Mouse (Mus musculus) megakaryocyte, adult 5-6 weeks (primary cell): ENCODE data around the gene Smdt1. TPM values are rescaled to one million over a fixed set of nuclear protein-coding genes. Genes with fewer than 3 reads are reported as not detected.
"Not testable (repeated sequence)": the region's sequence is repeated elsewhere in the genome, so short reads cannot be mapped to it uniquely, and the experiment has no call there.

Experiments
- ATAC-seq: 2 replicates; pipeline ENCODE4 v1.8.0; 2016; ENCODE audit warnings: mild to moderate bottlenecking, inconsistent platforms; ENCODE audit not compliant: poor library complexity, severe bottlenecking
- total RNA-seq, 2 experiments: library from RNA; stranded (forward) in 1 of 2; stranded (reverse) in 1 of 2; fragments of 153-499, 151-499 nt in 1 of 2; fragments of 221-1000, 200-1000 nt in 1 of 2; gene quantifications; 2 replicates each; pipeline versions ENCODE4 v1.2.3 to v1.2.4; 2015 to 2017

The Smdt1 gene
- total RNA-seq, 2 experiments from 2014 or later = 170 to 229 TPM

- no peak for ATAC-seq
These were observed 3.8 kb downstream of the Smdt1 start for GRCm38 (mm10) chr15:82342543-82342935.

- ATAC-seq = no peak
These were observed 4.9 kb downstream of the Smdt1 start for GRCm38 (mm10) chr15:82343368-82344287.

DNA sequence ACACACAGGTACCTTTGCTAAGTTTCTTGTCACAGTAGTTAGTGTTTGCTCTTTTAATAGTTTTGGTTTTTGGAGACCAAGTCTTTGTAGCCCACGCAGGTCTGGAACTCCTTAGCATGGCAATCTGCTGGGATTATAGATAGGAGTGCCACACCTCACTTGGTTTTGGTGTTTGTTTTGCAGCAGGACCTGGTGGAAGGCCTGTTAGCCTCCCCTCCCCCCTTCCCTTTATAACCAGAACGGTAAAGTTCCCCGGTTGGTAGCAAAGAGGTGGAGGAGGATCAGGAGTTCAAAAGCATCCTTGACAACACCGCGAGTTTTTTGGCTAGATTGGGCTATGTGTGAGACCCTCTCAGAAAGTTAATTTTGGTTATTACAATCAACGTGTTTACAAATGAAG, 6.2 kb downstream of the Smdt1 start:
- ATAC-seq = no peak

- ATAC-seq = peak; percentile 78
These were observed 7.2 kb downstream of the Smdt1 start for GRCm38 (mm10) chr15:82345820-82346470.

GRCm38 (mm10) chr15:82346580-82347302, 8.0 kb downstream of the Smdt1 start:
- no peak for ATAC-seq

- ATAC-seq = no peak
These were observed 8.5 kb downstream of the Smdt1 start for GRCm38 (mm10) chr15:82347303-82347676.

DNA sequence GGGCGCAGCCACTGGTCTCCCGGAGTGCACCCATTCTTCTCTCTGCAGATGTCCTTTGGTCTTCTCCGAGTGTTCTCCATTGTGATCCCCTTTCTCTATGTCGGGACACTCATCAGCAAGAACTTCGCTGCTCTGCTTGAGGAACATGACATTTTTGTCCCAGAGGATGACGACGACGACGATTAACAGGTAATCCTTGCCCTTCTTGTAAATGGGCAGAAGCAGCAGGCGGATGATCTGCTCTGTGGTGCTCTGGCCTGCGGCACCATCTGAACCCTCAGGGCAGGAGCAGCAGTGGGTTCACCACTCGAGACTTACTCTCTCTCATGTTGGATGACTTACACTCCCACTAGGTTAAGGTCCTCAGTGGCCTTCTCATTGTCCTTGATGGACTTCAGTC, 9.1 kb downstream of the Smdt1 start:
- no peak for ATAC-seq

DNA sequence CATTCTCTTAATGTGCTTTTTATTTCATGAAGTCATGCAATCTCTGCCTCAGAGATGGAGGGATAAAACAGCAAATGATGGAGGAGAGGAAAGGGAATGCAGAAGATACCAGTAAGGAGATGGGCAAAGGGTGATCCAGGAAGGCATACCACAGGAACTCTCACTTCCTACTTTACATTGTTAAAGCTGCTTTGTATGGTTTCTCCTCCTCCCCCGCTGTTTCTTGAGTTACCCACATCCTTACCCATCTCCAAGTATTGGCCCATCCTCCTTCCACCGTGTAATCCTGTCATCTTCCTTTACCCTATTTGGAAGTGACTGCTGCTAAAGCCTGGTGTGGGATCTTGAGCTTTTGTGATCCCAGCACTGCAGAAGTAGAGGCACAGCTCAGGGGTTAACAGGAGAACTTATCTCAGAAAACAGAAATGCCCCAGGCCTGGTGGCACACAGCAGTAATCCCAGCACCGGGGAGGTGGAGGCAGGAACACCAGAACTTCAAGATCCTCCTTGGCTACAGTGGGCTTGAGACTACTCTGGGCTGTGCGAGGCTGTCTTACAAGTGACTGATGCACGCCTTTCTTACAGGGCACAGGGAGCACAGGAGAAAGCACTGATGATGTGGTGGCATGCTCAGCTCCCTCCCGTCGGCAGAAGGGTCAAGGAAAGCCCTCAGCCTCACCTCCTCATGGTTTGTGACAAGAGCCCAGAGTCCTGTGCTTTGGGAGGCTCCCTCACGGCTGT, 9.7 kb downstream of the Smdt1 start:
- peak; percentile 11; the same call in 1 of the 2 replicates for ATAC-seq

- no peak for ATAC-seq
These were observed 10.2 kb downstream of the Smdt1 start for GRCm38 (mm10) chr15:82348999-82349341.

DNA sequence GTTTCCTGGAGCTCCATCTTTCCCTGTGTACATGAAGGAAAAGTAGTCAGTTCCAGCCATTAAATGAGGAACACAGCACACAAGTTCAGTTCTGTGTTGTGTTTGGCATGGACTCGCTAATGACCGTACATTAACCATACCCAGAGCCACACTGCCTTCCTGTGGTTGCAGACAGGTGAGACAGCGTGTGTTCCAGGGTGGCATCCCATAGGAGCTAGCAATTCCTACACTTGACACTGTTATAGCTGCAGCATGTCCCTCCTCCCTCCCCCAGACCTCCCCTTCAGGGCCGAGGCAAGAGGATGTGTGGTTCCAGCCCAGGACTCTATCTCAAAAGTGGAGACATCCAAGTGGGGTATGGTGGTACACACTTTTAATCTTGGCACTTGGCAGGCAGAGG, 11.6 kb downstream of the Smdt1 start:
- no peak for ATAC-seq

GRCm38 (mm10) chr15:82351480-82351879, 12.7 kb downstream of the Smdt1 start:
- no peak for ATAC-seq

DNA sequence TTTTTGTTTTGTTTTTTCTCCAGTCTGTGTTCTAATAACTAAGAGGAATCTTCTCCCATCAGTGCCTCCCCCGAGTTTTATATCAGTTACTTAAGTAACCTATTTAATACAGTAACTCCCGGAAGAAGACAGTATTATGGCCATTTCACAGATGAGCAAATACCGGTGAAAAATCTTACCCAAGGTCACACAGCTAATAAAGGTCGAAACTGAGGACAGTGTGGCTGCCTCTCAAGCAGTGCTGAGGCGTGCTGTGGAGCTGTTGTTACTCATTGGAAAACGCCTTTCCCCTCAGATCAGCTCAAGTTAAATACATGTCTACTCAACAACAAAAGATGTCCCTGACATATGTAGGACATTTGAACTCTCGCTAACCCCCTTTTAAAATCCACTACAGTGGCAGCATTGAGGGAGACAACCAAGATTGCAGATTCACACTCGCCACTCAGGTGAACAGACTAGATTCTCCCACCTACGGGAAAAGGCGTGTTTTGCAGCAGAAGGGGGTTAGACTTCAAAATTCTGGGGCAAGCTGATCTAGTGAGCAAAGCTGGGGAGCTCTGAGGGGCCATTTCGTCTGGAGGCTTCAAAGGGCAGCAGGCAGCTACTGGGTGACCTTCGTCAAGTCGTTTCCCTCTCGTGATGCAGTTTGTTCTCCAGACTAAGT, 14.5 kb downstream of the Smdt1 start:
- ATAC-seq = no peak

DNA sequence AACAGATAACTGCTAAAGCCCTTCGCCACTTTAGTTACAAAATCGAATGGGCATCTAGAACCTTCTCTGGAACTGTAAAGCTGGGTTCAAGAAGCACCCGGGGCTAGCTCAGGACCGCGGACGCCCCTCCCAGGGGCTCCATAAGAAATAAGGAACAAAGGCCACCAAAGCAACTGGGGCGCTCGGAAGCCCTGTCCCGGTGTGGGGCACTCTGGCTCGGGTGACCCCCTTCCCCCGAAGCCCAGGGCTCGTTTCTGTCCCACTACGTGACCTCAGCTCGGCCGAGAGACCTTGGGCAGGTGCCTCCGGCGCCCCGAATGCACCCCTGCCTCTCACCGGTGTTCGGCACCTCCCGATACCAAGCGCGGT, 15.0 kb downstream of the Smdt1 start:
- ATAC-seq = peak; percentile 19

DNA sequence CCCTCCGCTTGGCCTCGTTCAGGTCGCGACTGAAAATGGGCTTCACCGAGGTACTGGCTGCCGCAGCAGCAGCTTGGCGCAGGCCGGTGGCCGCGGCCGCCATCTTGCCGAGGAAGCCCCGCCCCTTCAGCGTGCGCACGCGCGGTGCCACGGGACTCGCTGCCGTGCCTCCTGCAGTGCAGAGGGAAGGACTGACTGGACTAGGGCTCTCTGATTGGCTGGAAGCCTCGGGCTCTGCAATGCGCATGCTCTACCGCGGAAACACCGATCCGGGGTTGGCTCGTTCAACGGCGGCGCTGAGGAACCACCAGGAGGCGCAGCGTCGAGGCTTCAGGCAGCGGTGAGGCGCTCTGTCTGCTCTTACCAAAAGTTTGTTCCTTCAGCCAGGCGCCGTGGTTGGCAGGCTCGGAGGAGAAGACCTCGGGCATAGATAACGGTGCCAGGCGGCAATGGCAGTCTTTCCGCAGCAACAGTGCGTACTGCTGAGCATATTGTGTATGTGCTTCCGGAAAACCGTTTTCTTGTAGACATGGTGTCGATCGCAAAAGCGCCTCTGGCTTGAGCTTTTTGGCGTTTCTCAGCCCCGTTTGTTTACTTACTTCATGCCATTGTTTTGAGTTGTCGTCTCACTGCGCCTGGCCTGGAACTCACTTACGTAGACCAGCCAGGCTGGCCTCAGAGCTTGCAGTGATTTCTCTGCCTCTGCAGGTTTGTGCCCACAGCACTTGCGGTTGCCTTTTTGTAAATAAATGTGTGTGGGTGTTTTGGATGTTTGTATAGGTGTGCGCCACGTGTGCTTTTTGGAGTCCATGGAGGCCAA, 15.6 kb downstream of the Smdt1 start, which contains the start of gene Ndufa6:
TSS of gene Ndufa6 (minus strand) at position 197 of the 820 bp plus-strand sequence.
- peak; percentile 95 for ATAC-seq

DNA sequence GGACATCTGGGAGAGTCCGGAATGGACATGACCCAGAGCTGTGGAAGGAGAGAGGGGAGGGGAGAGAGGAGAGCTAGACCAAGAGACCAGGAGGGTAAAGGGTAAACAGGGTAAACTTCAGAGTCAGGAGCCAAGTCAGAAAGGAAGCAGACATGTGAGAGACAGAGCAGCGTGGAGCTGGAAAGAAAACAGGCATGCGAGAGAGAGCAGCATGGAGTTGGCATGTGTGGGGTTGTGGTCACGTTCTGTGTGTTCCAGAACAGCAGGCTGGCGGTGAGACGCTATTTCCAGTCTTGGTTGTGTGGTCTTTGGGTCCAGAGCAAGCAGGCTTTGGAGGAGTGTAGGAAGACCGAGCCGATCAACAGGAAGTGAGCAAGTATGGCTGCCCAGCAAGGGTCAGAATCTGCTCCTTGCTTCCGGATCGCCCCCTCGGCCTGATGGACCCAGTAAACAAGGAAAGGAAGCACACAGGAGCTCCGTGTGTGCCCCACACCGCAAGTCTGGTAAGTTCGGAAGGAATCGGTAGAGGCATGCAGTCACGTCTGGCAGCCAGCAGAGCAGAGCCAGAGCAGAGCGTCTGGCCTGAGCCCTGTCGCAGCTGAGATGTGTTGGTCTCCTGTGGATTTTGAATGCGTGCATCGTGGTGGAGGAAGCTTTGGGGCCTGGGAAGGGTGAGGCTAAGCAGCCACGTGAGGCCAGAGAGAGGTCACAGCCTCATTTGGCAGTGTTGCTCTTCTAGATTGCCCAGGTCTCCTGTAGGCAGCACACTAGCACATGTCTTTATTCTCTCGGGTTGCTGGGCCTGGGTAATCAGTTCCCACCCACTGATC, 19.9 kb downstream of the Smdt1 start:
- ATAC-seq = no peak

GRCm38 (mm10) chr15:82361459-82362018, 22.8 kb downstream of the Smdt1 start:
- no peak for ATAC-seq

DNA sequence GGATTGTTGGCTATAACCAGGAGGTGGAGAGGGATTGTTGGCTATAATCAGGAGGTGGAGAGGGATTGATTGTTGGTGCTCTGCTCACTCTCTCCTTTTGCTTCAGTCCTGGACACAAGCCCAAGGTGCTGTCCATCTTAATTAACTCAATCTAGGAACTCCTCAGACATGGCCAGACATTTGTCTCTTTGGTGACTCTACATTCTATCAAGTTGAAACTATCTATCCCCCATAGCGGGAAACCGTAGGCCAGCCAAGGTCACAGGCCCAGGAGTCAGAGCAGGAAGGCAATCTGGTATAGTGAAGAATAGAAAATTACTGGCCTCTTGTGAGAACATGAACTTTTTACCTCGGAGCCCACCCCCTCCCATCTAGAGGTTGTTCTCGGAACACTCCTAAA, 23.5 kb downstream of the Smdt1 start:
- ATAC-seq = no peak

GRCm38 (mm10) chr15:82363801-82364200, 25.0 kb downstream of the Smdt1 start:
- not testable (repeated sequence) for ATAC-seq
